Mouse (Mus musculus) testis, adult 2 months (tissue): ENCODE measurements around the gene Ushbp1.

Experiments
- CTCF ChIP-seq: fragments of 200-500 bp; IDR thresholded peaks from 2 replicates; pipeline ENCODE4 v1.5.1; 2012; ENCODE audit warnings: low read depth, mild to moderate bottlenecking, inconsistent platforms, low read length, moderate library complexity; ENCODE audit not compliant: control insufficient read depth, insufficient read depth, insufficient replicate concordance
- POLR2A ChIP-seq: fragments of 200-500 bp; IDR thresholded peaks from 2 replicates; pipeline ENCODE4 v1.6.1; 2012; ENCODE audit warnings: low read depth, mild to moderate bottlenecking, inconsistent platforms, low read length, moderate library complexity; ENCODE audit not compliant: control insufficient read depth

DNA sequence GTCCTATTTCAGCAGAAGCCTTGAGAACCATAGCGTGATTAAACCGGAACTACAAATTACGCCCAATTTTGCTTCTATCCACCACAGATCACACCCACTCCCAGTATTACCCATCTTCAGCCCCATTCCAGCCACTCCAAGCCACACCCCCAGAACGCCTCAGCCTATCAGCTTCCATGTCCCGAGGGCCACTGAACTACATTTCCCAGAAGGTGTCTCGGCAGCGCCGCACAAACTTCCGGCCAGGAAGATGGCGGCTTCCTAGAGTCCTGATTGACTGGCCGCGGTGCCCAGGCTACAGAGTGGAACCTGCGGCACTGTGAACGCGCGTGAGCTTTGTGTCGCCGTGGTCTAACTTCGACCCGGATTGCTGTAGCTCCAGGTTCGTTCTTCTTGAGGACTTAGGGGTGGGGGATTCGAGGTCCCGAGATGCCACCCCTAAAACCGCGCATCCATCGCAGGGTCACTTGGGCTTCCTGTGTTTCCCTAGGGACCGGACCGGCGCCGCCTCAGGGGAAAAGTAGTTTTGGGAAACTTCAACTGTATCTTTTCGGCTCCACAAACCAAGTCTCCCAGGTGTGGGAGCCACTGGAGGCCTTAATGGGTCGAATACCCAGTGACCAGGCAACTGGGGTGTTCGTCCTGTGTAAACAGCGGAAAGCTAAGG is 1.2 kb upstream of the Ushbp1 start, which contains the start of gene Babam1:
- no peak for TF ChIP-seq CTCF
- TF ChIP-seq POLR2A = peak; percentile 55; the same call in 1 of the 2 replicates
